Mouse (Mus musculus) forebrain, embryonic 13.5 days (tissue): ENCODE measurements around the gene Atp5j2. TPM values are rescaled to one million over a fixed set of nuclear protein-coding genes. Genes with fewer than 3 reads are reported as not detected.
A peak's percentile ranks its signal among the peaks of the same experiment; 100 is the strongest.
"Not testable (repeated sequence)": the region's sequence is repeated elsewhere in the genome, so short reads cannot be mapped to it uniquely, and the experiment has no call there.

ENCODE experiments used
- ATAC-seq: fragments of 200-750 bp; cut with Nextera tagmentation; 2 replicates; pipeline ENCODE4 v1.8.0; 2017
- H3K27ac ChIP-seq: fragments of 300-500 bp; sonication (generic); 2 replicates; pipeline ENCODE4 v1.5.1; 2015; ENCODE audit warnings: inconsistent platforms, mild to moderate bottlenecking, moderate library complexity
- H3K27me3 ChIP-seq: fragments of 300-500 bp; sonication (generic); 2 replicates; pipeline ENCODE4 v1.6.1; 2015; ENCODE audit warnings: mild to moderate bottlenecking, inconsistent platforms
- H3K36me3 ChIP-seq: fragments of 300-500 bp; sonication (generic); 2 replicates; pipeline ENCODE4 v1.6.1; 2015; ENCODE audit warnings: mild to moderate bottlenecking, inconsistent platforms; ENCODE audit not compliant: poor library complexity, severe bottlenecking
- H3K4me1 ChIP-seq: fragments of 300-500 bp; sonication (generic); 2 replicates; pipeline ENCODE4 v1.6.1; 2015; ENCODE audit warnings: inconsistent platforms
- H3K4me2 ChIP-seq: fragments of 300-500 bp; sonication (generic); 2 replicates; pipeline ENCODE4 v1.6.1; 2015; ENCODE audit warnings: inconsistent platforms, mild to moderate bottlenecking, moderate library complexity
- H3K4me3 ChIP-seq: fragments of 300-500 bp; sonication (generic); 2 replicates; pipeline ENCODE4 v1.5.1; 2015; ENCODE audit warnings: mild to moderate bottlenecking, inconsistent platforms
- H3K9ac ChIP-seq: fragments of 300-500 bp; sonication (generic); 2 replicates; pipeline ENCODE4 v1.6.1; 2015; ENCODE audit warnings: mild to moderate bottlenecking, inconsistent platforms
- H3K9me3 ChIP-seq: fragments of 300-500 bp; sonication (generic); replicated peaks from 2 replicates; pipeline ENCODE4 v1.6.1; 2016; ENCODE audit warnings: inconsistent platforms
- WGBS: fragments of 180-500 bp; shearing (Covaris S2); methylation state at CpG from one replicate; pipeline ENCODE4 v1.1.7; 2015; 5-methylcytosine and 5-hydroxymethylcytosine counted together
- polyA plus RNA-seq: library from polyadenylated mRNA; unstranded; fragments of >200 nt; fragmentation: Nextera tagmentation; extraction: Ambion mirVana; gene quantifications from 2 replicates; pipeline ENCODE4 v1.2.1, GENCODE M21; 2015

Atp5j2 gene
- 672 and 745 TPM in 2 replicates for polyA plus RNA-seq

DNA sequence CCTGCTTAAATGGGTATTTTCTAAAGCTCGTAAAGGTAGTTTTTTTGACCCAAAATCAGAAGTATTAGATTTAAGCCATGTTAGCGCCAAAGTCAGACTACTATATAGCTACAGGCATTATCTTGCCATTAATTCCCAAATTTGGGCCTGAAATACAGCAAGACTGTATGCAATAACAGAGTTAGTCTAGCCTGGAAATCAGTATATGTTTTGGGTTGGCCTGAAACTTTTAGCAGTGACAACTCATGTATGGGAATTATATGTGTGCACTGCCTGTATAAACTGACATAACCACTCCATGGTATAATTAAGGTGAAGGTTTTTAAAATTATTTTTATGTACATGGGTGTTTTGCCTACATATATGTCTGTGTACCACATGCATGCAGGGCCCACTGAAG lies at the start of gene Atp5j2:
Gene Atp5j2 (minus strand): TSS at position 101 of the 400 bp plus-strand sequence.
- H3K36me3 ChIP-seq: peaks cover 42% of the 10 kb centered on the region
- WGBS: 78% methylated on average over 2 of the region's 2 CpGs
- no peak for ATAC-seq
- H3K4me2 ChIP-seq: peak within 1 kb of the TSS; percentile 90
- peak within 1 kb of the TSS; percentile 80 for H3K27ac ChIP-seq
- peak within 1 kb of the TSS; percentile 96 for H3K9ac ChIP-seq
- H3K4me3 ChIP-seq: peak within 1 kb of the TSS; percentile 89
- peaks cover 21% of the 10 kb centered on the region for H3K4me1 ChIP-seq
- no peaks in the 10 kb centered on the region for H3K9me3 ChIP-seq
- H3K27me3 ChIP-seq: no peaks in the 10 kb centered on the region

DNA sequence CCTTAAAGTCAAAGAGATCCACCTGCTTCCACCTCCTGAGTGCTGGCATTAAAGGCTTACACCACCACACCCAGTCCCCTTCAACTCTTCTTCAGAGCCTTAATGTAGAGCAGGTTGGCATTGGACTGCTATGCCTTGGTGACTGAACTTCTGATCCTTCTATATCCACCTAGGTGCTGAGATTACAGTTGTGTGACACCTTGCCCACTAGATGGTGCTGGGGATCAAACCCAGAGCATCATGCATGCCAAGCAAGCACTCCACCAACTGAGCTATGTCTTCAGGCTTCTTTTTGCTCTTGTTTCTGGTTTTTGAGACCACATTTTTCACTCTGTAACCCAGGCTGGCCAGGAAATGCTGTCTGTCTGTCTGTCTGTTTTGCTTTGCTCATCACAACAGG lies 42.8 kb upstream of the Atp5j2 start:
- Histone ChIP-seq H3K4me1 (peaks cover 18% of the 10 kb centered on the region), H3K36me3 (peaks cover 51% of the 10 kb centered on the region), H3K9ac (no peak overlapping the region), H3K27ac (no peak overlapping the region), H3K4me2 (no peak overlapping the region), H3K4me3 (no peak overlapping the region), H3K27me3 (no peaks in the 10 kb centered on the region), H3K9me3 (no peaks in the 10 kb centered on the region)
- ATAC-seq: no peak

DNA sequence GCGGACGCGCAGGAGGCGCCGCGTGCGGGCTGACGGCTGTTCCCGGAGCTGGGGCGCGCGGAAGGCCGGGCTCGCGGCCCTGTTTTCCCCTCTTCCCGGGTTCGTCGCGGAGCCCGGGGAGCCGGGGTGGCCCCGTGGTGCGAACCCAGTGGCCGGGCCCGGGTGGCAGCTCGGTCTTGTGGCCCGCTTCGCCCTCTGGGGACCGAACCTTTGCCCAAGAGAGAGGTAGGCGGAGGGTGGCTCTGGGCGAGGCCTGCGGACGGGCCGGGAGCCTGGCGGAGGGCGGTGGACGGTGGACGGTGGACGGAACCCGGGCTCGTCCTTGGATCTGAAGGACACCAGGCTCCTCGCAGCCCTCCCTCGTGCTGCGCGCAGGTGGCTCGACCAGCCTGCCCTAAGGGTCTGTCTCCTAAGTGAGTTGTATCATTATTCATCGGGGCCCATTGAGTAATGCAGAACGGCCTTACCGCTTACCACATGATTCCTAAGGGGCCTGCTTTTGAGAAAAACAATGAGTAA lies 40.1 kb upstream of the Atp5j2 start:
- Histone ChIP-seq H3K27me3 (0 out of 2 replicates have a peak, but pooled peaks cover 3% of the 10 kb centered on the region), H3K9ac (peak overlapping the region; percentile 97), H3K4me3 (peak overlapping the region; percentile 97), H3K36me3 (peaks cover 34% of the 10 kb centered on the region), H3K4me2 (peak overlapping the region; percentile 90), H3K9me3 (no peaks in the 10 kb centered on the region), H3K4me1 (peaks cover 18% of the 10 kb centered on the region), H3K27ac (peak overlapping the region; percentile 82)
- under 1% methylated on average over 45 of the region's 49 CpGs for WGBS
- ATAC-seq: peak; percentile 64

DNA sequence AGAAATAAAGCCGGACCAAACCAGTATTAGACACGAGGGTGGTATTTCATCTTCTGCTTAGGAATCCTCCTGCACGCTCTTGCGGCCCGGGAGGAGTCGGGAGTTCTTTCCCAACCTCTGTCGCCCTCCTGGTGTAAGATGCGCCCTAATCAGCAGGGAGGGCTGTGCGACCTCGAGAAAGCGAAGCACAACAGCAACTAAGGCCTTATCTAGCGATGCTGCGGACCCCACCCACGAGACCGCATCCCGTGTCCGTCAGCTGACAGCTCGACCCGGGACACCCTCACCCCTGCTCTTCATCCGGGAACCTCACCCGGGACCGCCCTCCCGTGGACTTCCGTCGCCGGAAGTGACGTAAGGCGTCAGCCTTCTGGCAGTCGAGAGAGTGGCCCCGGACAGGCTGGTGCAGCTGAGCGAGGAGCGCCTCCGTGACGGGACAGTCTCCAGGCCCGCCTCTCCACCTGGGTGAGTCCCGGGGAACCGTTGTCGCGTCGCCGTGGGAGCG lies 39.6 kb upstream of the Atp5j2 start, which contains the start of gene Zfp655:
Gene Zfp655 (plus strand): TSS at position 349 of the 505 bp plus-strand sequence.
- peak within 1 kb of the TSS; percentile 90 for H3K4me2 ChIP-seq
- H3K27ac ChIP-seq: peak within 1 kb of the TSS; percentile 82
- H3K36me3 ChIP-seq: peaks cover 30% of the 10 kb centered on the region
- peak within 1 kb of the TSS; percentile 97 for H3K9ac ChIP-seq
- ATAC-seq: peak; percentile 99
- H3K27me3 ChIP-seq: 0 out of 2 replicates have a peak, but pooled peaks cover 3% of the 10 kb centered on the region
- peaks cover 18% of the 10 kb centered on the region for H3K4me1 ChIP-seq
- WGBS: under 1% methylated on average over 38 of the region's 42 CpGs
- no peaks in the 10 kb centered on the region for H3K9me3 ChIP-seq
- H3K4me3 ChIP-seq: peak within 1 kb of the TSS; percentile 97

DNA sequence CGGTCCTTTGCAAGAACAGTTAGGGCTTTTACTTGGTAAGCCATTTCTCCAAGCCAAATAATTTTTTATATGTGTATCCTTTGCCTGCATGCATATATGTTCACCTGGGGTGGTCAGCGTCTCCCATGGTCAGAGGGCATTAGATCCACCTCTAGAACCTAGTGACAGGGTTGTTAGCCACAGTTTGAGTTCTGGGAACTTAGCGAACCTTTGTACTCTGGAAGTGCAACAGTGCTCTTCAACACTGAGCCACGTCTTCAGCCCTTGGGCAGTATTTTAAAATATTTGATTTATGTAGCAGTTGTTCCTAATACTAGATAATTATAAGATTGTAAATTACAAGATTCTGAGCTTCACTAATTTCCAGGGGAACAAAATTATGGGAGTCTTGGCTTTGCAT lies 38.8 kb upstream of the Atp5j2 start:
- peak overlapping the region; percentile 90 for H3K4me2 ChIP-seq
- peak overlapping the region; percentile 97; the same call in 1 of the 2 replicates for H3K9ac ChIP-seq
- no peaks in the 10 kb centered on the region for H3K9me3 ChIP-seq
- WGBS: 86% methylated on average over 4 of the region's 4 CpGs
- peak overlapping the region; percentile 97 for H3K4me3 ChIP-seq
- no peak for ATAC-seq
- H3K27ac ChIP-seq: no peak overlapping the region
- 0 out of 2 replicates have a peak, but pooled peaks cover 3% of the 10 kb centered on the region for H3K27me3 ChIP-seq
- peaks cover 18% of the 10 kb centered on the region for H3K4me1 ChIP-seq
- H3K36me3 ChIP-seq: peaks cover 24% of the 10 kb centered on the region

DNA sequence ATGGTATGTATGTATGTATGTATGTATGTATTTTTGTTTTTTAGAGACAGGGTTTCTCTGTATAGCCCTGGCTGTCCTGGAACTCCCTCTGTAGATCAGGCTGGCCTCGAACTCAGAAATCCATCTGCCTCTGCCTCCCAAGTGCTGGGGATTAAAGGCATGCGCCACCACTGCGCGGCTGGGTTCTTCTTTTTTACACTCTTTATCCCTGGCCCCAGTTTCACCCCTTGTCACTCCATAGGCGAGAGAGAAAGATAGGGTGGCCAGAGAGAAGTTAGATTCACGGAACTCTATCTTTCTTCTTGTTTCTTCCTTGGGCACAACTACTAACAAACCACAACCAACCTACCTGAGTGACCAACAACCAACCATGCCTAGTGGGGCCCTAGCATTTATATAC lies 37.4 kb upstream of the Atp5j2 start:
- H3K9ac ChIP-seq, H3K27me3 ChIP-seq, H3K9me3 ChIP-seq, H3K27ac ChIP-seq, ATAC-seq, H3K4me2 ChIP-seq, H3K4me3 ChIP-seq: not testable (repeated sequence)
- 84% methylated on average over 6 of the region's 6 CpGs for WGBS
- Histone ChIP-seq H3K36me3 (peaks cover 10% of the 10 kb centered on the region), H3K4me1 (peaks cover 18% of the 10 kb centered on the region)

DNA sequence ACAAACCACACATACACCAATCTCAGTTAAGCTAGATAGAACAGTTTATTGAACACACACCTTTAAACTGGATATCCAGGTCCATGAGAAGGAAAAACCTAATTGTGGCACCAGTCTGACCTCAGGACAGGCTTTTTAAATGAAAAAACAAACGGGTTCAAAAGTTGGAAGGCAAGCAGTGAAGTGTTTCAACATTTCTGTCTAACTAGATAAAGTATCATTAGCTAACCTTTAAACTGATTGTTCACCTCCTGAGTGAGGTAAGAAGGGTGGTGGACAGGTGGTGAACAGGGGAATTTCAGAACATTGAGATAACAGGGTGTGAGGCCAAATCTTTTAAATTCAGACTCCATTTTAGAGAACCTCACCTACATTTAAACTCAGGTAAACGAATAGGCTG lies 34.6 kb upstream of the Atp5j2 start:
- no peak for ATAC-seq
- H3K4me2 ChIP-seq: no peak overlapping the region
- H3K27ac ChIP-seq: no peak overlapping the region
- 0 out of 2 replicates have a peak, but pooled peaks cover 3% of the 10 kb centered on the region for H3K27me3 ChIP-seq
- no peak overlapping the region for H3K9ac ChIP-seq
- no peak overlapping the region for H3K4me3 ChIP-seq
- peaks cover 15% of the 10 kb centered on the region for H3K36me3 ChIP-seq
- peaks cover 3% of the 10 kb centered on the region; the same call in 1 of the 2 replicates for H3K4me1 ChIP-seq
- no peaks in the 10 kb centered on the region for H3K9me3 ChIP-seq
- 68% methylated on average over 2 of the region's 2 CpGs for WGBS

DNA sequence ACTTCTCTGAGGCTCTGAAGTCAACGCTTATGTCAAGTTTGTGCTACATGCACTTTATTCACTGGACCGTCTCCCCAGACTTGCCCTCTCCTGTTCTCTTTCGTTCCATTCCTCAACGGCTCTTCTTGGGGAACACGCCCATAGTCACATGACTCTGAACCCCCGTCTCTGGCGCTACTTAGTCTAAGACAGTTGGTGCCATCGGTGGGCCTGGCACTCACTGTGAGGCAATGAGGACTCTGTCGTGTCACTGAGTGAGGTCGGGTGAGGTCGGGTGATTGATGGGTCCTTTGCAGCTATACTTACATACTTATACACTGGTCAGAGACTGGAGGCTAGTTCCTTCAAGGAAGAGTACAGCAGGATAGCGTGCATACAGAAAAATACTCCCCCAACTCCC lies 31.5 kb upstream of the Atp5j2 start:
- no peaks in the 10 kb centered on the region for H3K4me1 ChIP-seq
- H3K9me3 ChIP-seq: no peaks in the 10 kb centered on the region
- peaks cover 44% of the 10 kb centered on the region for H3K36me3 ChIP-seq
- no peak overlapping the region for H3K4me2 ChIP-seq
- no peak for ATAC-seq
- 0 out of 2 replicates have a peak, but pooled peaks cover 3% of the 10 kb centered on the region for H3K27me3 ChIP-seq
- H3K4me3 ChIP-seq: no peak overlapping the region
- H3K9ac ChIP-seq: no peak overlapping the region
- H3K27ac ChIP-seq: no peak overlapping the region
- WGBS: 87% methylated on average over 12 of the region's 12 CpGs

DNA sequence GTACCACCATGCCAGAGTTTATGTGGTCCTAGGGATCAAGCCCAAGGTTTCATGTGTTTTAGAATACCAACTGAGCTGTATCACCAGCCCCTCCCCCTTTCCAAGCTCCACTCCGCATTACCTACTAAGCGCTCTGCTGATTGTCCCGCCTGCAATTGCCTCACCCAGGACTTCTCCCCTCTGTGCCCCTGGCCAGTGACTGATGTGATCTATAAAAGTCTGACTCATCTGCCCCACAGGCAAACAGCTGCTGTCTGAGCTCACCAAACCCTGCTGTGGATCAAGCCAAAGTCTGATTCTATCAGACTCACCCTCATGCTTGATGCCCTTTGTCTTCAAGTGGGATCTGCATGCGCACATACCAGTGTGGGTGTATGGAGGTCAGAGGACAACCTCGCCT lies 31.0 kb upstream of the Atp5j2 start:
- 87% methylated on average over 5 of the region's 5 CpGs for WGBS
- Histone ChIP-seq H3K27ac (no peak overlapping the region), H3K9ac (no peak overlapping the region), H3K9me3 (no peaks in the 10 kb centered on the region), H3K4me2 (no peak overlapping the region), H3K4me1 (no peaks in the 10 kb centered on the region), H3K4me3 (no peak overlapping the region), H3K27me3 (0 out of 2 replicates have a peak, but pooled peaks cover 3% of the 10 kb centered on the region), H3K36me3 (peaks cover 50% of the 10 kb centered on the region)
- no peak for ATAC-seq

DNA sequence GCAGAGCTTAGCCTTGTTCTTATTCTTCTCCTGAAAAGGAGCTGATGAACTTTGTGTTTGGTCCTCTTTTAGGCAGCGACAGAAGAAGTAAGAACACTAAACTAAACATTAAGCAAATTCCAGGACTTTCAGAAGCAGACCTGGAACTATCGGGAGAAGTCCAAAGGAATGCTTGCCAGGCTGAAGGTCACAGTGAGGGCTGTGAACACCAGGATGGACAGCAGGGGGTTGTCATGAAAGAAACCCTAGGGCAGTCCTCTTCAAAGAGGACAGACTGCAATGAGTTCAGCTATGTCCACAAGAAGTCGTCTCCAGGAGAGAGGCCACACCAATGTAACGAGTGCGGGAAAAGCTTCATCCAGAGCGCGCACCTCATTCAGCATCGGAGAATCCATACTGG lies 28.1 kb upstream of the Atp5j2 start:
- H3K27me3 ChIP-seq: no peaks in the 10 kb centered on the region
- H3K9me3 ChIP-seq: no peaks in the 10 kb centered on the region
- ATAC-seq: no peak
- WGBS: 93% methylated on average over 8 of the region's 8 CpGs
- H3K36me3 ChIP-seq: peaks cover 56% of the 10 kb centered on the region
- H3K4me3 ChIP-seq: no peak overlapping the region
- H3K4me1 ChIP-seq: no peaks in the 10 kb centered on the region
- H3K27ac ChIP-seq: no peak overlapping the region
- H3K9ac ChIP-seq: no peak overlapping the region
- no peak overlapping the region for H3K4me2 ChIP-seq

DNA sequence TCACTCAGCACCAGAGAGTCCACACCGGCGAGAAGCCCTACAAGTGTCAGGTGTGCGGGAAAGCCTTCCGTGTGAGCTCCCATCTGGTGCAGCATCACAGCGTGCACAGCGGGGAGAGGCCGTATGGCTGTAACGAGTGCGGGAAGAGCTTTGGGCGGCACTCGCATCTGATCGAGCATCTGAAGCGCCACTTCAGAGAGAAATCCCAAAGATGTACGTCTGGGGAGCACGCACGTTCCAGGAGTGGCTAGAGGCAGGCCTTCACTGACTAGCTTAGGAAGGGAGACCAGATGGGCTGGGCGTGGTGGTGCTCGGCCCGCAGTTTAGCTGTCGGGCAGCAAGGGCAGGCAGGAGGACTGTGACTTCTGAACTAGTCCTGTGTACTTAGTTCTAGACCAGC lies 26.8 kb upstream of the Atp5j2 start:
- Histone ChIP-seq H3K27ac (no peak overlapping the region), H3K27me3 (no peaks in the 10 kb centered on the region), H3K4me1 (no peaks in the 10 kb centered on the region), H3K4me3 (no peak overlapping the region), H3K9ac (no peak overlapping the region), H3K9me3 (no peaks in the 10 kb centered on the region), H3K4me2 (no peak overlapping the region), H3K36me3 (peaks cover 68% of the 10 kb centered on the region)
- ATAC-seq: no peak
- 95% methylated on average over 20 of the region's 20 CpGs for WGBS

DNA sequence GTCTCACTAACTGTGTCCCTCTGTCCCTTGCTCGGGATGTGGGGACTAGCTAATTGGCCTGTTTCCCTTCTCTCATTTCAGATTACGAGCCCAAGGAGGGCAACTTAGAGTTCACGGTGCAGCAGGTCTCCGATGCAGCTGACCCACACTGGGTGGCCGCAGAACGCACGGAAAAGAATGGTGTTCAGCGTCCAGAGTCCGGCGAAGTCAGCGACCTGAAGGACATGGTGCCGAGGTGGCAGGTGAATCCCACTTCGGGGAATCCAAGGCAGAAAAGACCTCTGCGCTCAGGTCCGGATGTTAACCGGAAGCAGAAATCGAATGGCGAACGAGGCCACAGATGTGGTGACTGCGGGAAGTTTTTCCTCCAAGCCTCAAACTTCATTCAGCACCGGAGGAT lies 26.3 kb upstream of the Atp5j2 start:
- H3K4me1 ChIP-seq: no peaks in the 10 kb centered on the region
- no peak overlapping the region for H3K4me3 ChIP-seq
- no peak overlapping the region for H3K27ac ChIP-seq
- H3K4me2 ChIP-seq: no peak overlapping the region
- no peak for ATAC-seq
- WGBS: 94% methylated on average over 21 of the region's 21 CpGs
- H3K9ac ChIP-seq: no peak overlapping the region
- H3K9me3 ChIP-seq: no peaks in the 10 kb centered on the region
- peaks cover 72% of the 10 kb centered on the region for H3K36me3 ChIP-seq
- H3K27me3 ChIP-seq: no peaks in the 10 kb centered on the region

DNA sequence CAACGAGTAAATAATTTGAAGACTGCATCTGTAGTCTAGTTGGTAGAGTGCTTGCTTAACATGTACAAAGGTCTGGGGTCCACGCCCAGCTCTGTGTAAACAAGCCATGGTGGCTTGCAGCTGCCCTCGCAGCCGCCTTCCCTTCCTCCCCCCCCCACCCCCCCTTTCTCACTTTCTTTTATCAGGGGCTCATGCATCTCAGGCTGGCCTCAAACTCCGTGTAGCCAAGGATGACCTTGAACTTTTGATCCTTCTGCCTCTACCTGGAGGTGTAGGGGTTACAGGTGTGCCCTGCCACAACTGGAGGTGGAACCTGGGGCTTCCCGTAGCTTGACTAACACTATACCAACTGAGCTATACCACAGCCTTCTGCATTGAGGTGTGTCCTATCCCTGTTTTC lies 25.9 kb upstream of the Atp5j2 start:
- no peak overlapping the region for H3K4me3 ChIP-seq
- no peak for ATAC-seq
- no peak overlapping the region for H3K27ac ChIP-seq
- 84% methylated on average over 6 of the region's 6 CpGs for WGBS
- H3K4me1 ChIP-seq: no peaks in the 10 kb centered on the region
- H3K9ac ChIP-seq: no peak overlapping the region
- H3K9me3 ChIP-seq: no peaks in the 10 kb centered on the region
- peaks cover 69% of the 10 kb centered on the region for H3K36me3 ChIP-seq
- H3K4me2 ChIP-seq: no peak overlapping the region
- no peaks in the 10 kb centered on the region for H3K27me3 ChIP-seq
